Mouse (Mus musculus) liver, adult 2 months (tissue): Measurements from ENCODE around the gene Tfap2b. TPM values are rescaled to one million over a fixed set of nuclear protein-coding genes. Genes with fewer than 3 reads are reported as not detected.

Experiments used
- DNase-seq: peaks from one replicate; pipeline ENCODE4 v3.0.0-alpha.2; 2011; ENCODE audit warnings: low read depth, low spot score; ENCODE audit errors: extremely low read depth
- H3K27ac ChIP-seq: fragments of 200-500 bp; replicated peaks from 2 replicates; pipeline ENCODE4 v1.5.1; 2012; ENCODE audit warnings: low read depth, mild to moderate bottlenecking, control low read depth, inconsistent platforms, low read length; ENCODE audit not compliant: insufficient read depth
- H3K27me3 ChIP-seq: fragments of 200-500 bp; 2 replicates; pipeline ENCODE4 v1.6.1; 2012; ENCODE audit warnings: mild to moderate bottlenecking, moderate library complexity, low read length, inconsistent platforms; ENCODE audit not compliant: control insufficient read depth, insufficient read depth
- H3K36me3 ChIP-seq: fragments of 200-500 bp; 2 replicates; pipeline ENCODE4 v1.6.1; 2012; ENCODE audit warnings: low read length, inconsistent platforms; ENCODE audit not compliant: control insufficient read depth, insufficient read depth
- H3K4me1 ChIP-seq: fragments of 200-500 bp; 2 replicates; pipeline ENCODE4 v1.6.1; 2011; ENCODE audit warnings: low read length; ENCODE audit not compliant: control insufficient read depth, insufficient read depth
- H3K4me3 ChIP-seq: fragments of 200-500 bp; 2 replicates; pipeline ENCODE4 v1.5.1; 2011; ENCODE audit warnings: low read depth, mild to moderate bottlenecking, control low read depth, low read length, moderate library complexity; ENCODE audit not compliant: insufficient read depth
- H3K79me2 ChIP-seq: fragments of 200-500 bp; 2 replicates; pipeline ENCODE4 v1.6.1; 2012; ENCODE audit warnings: inconsistent platforms, mild to moderate bottlenecking, low read length, moderate library complexity; ENCODE audit not compliant: control insufficient read depth, insufficient read depth
- H3K9ac ChIP-seq: fragments of 200-500 bp; 2 replicates; pipeline ENCODE4 v1.6.1; 2012; ENCODE audit warnings: low read depth, mild to moderate bottlenecking, control low read depth, inconsistent platforms, low read length
- CTCF ChIP-seq: fragments of 200-500 bp; IDR thresholded peaks from 2 replicates; pipeline ENCODE4 v1.5.1; 2011; ENCODE audit warnings: low read depth, low read length, control low read depth
- POLR2A ChIP-seq: fragments of 200-500 bp; IDR thresholded peaks from 2 replicates; pipeline ENCODE4 v1.6.1; 2011; ENCODE audit warnings: low read length, control low read depth; ENCODE audit not compliant: insufficient read depth; ENCODE audit errors: extremely low read depth
- WGBS: fragments of 180-500 bp; shearing (Covaris S2); methylation state at CpG from one replicate; pipeline ENCODE4 v1.1.7; 2018; 5-methylcytosine and 5-hydroxymethylcytosine counted together
- polyA plus RNA-seq: library from polyadenylated mRNA; depleted of rRNA; stranded (reverse); fragments of >200 nt; gene quantifications from 2 replicates; pipeline ENCODE4 v1.2.3, GENCODE M21; 2012
- total RNA-seq: library from RNA; depleted of rRNA; stranded (reverse); fragments of >200 nt; gene quantifications from 2 replicates; pipeline ENCODE4 v1.2.3, GENCODE M21; 2014

Tfap2b gene
- total and polyA plus RNA-seq, 2 experiments, result 0.01 TPM; not detected in 1

GRCm38 (mm10) chr1:19234432-19235205 is 25.9 kb downstream of the Tfap2b start:
- Histone ChIP-seq H3K4me1 (no peaks in the 10 kb centered on the region), H3K4me3 (no peak overlapping the region), H3K79me2 (no peaks in the 10 kb centered on the region), H3K27me3 (peaks cover 13% of the 10 kb centered on the region; the same call in 1 of the 2 replicates), H3K36me3 (no peaks in the 10 kb centered on the region), H3K9ac (no peak overlapping the region), H3K27ac (no peak overlapping the region)
- TF ChIP-seq CTCF (no peak), POLR2A (no peak)
- no peak for DNase-seq
- WGBS, result 2% methylated on average over 31 of the region's 31 CpGs

- no peak for TF ChIP-seq CTCF
- TF ChIP-seq POLR2A, result no peak
- Histone ChIP-seq H3K4me1 (no peaks in the 10 kb centered on the region), H3K27ac (no peak overlapping the region), H3K9ac (no peak overlapping the region), H3K36me3 (no peaks in the 10 kb centered on the region), H3K27me3 (peaks cover 15% of the 10 kb centered on the region; the same call in 1 of the 2 replicates), H3K79me2 (no peaks in the 10 kb centered on the region), H3K4me3 (no peak overlapping the region)
- WGBS, result 4% methylated on average over 5 of the region's 5 CpGs
- no peak for DNase-seq
Measured at GRCm38 (mm10) chr1:19236051-19236450, 27.3 kb downstream of the Tfap2b start.

GRCm38 (mm10) chr1:19236591-19236990 is 27.9 kb downstream of the Tfap2b start:
- H3K4me3 ChIP-seq, result no peak overlapping the region
- no peaks in the 10 kb centered on the region for H3K79me2 ChIP-seq
- TF ChIP-seq POLR2A, result no peak
- no peak for TF ChIP-seq CTCF
- no peak overlapping the region for H3K9ac ChIP-seq
- no peaks in the 10 kb centered on the region for H3K4me1 ChIP-seq
- peaks cover 15% of the 10 kb centered on the region; the same call in 1 of the 2 replicates for H3K27me3 ChIP-seq
- H3K36me3 ChIP-seq, result no peaks in the 10 kb centered on the region
- no peak for DNase-seq
- WGBS, result 1% methylated on average over 21 of the region's 21 CpGs
- H3K27ac ChIP-seq, result no peak overlapping the region

- no peak overlapping the region for H3K27ac ChIP-seq
- DNase-seq, result no peak
- TF ChIP-seq POLR2A, result no peak
- TF ChIP-seq CTCF, result no peak
- under 1% methylated on average over 9 of the region's 9 CpGs for WGBS
- H3K27me3 ChIP-seq, result peaks cover 15% of the 10 kb centered on the region; the same call in 1 of the 2 replicates
- H3K79me2 ChIP-seq, result no peaks in the 10 kb centered on the region
- H3K9ac ChIP-seq, result no peak overlapping the region
- no peaks in the 10 kb centered on the region for H3K36me3 ChIP-seq
- no peaks in the 10 kb centered on the region for H3K4me1 ChIP-seq
- H3K4me3 ChIP-seq, result no peak overlapping the region
Measured at GRCm38 (mm10) chr1:19237061-19237460, 28.3 kb downstream of the Tfap2b start.

- DNase-seq, result no peak
- Histone ChIP-seq H3K27me3 (peaks cover 13% of the 10 kb centered on the region; the same call in 1 of the 2 replicates), H3K36me3 (no peaks in the 10 kb centered on the region), H3K4me3 (no peak overlapping the region), H3K4me1 (no peaks in the 10 kb centered on the region), H3K79me2 (no peaks in the 10 kb centered on the region), H3K27ac (no peak overlapping the region), H3K9ac (no peak overlapping the region)
- no peak for TF ChIP-seq CTCF
- TF ChIP-seq POLR2A, result no peak
- 5% methylated on average over 8 of the region's 8 CpGs for WGBS
Measured at GRCm38 (mm10) chr1:19237721-19238410, 29.2 kb downstream of the Tfap2b start.
